Mouse (Mus musculus) testis, postnatal 14 days (tissue): Measurements from ENCODE around the gene P4ha1.
"Not testable (repeated sequence)": the region's sequence is repeated elsewhere in the genome, so short reads cannot be mapped to it uniquely, and the experiment has no call there.

Experiments
- DNase-seq: peaks from one replicate; pipeline ENCODE4 v3.0.0; 2021; ENCODE audit warnings: low spot score

P4ha1 gene

DNA sequence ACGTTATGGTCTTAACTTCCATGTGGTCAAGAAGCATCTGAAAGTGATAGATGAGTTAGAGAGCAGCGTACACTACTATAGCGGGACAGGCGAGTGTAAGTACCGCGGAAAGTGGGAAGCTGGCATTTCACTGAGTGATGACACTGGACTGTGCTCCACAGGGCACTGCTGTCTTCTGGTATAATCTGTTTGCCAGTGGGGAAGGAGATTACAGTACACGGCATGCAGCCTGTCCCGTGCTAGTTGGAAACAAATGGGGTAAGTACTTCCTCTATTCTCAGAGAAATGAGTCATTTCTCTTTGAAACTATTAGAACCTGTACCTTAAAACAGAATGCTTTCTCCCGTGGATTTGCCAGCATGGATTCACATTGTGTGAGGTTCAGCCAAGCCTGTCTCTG, 46.3 kb downstream of the P4ha1 start:
- DNase-seq, result no peak

DNA sequence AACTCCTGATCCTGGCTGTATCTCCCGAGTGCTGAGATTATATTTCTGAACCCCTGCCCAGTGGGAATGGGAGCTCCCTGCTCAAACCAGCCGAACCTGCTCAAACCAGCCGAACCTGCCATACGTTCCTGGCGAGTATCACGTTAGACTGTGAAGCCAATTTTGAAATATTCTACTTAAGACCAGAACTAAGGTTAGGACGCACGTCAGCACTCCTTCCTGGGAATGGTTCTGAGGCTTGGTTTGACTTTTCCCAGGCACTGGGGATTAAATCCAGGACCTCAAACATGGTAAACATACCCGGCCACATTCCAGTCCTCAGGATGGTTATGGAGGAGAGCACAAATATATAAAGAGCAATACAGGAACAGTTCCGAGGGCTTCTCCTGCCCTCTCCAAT, 54.8 kb downstream of the P4ha1 start:
- no peak for DNase-seq

DNA sequence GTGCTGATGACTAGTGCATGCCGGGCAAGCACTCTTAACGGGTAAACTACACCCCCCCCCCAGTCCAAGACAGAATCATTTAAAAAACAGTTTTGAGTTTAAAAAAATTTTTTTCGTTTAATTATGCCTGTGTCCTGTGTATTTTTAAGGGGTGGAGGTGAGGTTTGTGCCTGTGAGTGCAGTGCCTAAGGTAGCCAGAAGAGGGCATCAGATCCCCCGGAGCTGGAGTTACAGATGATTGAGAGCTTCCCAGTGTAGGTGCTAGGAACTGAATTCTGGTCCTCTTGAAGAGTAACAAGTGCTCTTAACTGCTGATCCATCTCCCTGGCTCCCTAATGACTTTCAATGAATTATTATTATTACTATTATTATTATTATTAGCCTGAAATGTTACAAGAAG, 55.6 kb downstream of the P4ha1 start:
- no peak for DNase-seq

DNA sequence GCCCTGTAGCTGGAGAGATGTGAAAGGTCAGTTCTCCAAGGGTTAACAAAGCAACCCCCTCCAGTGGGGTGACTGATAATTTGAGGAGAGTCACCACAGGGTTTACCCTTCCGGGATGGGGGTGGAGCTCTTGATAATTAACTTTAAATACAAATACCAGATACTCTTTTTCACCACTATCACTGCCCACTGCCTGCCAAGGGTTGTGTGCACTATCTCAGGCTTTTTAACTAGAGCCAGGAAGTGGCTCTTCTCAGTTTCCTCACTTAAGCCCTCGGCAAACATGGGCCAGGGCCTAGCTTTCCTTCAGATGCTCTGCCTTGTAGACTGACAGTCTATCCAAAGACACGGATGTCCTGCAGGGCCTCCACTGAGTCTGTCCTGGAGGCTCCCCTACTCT, 56.8 kb downstream of the P4ha1 start:
- DNase-seq, result no peak

DNA sequence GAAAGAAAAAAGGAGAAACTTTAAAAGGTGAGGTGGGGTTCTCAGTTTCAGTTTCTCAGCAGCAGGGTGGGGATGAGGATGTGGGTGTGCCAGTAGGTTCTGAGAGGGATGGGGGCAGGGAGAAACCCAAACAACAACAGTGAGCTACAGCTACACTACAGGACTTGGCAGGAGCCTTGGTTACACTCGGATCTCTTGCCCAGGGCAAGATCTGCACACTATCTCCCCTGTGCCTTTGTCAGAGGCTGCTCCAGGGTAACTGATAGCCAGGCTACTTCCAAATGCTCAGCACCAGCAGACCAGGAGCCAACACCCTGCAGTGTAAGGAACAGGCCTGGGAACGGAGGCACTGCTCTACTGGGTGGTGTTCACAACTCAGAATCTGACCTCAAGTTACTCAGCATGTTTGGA, 57.3 kb downstream of the P4ha1 start:
- no peak for DNase-seq

DNA sequence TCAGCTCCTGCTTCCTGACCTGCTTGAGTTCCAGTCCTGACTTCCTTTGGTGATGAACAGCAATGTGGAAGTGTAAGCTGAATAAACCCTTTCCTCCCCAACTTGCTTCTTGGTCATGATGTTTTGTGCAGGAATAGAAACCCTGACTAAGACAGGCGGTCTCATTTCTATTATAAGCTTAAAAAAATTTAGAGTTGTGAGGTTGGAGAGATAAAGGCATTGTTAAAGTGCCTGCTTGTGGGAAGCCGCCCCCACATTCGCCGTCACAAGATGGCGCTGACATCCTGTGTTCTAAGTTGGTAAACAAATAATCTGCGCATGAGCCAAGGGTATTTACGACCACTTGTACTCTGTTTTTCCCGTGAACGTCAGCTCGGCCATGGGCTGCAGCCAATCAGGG, 58.5 kb downstream of the P4ha1 start:
- not testable (repeated sequence) for DNase-seq

DNA sequence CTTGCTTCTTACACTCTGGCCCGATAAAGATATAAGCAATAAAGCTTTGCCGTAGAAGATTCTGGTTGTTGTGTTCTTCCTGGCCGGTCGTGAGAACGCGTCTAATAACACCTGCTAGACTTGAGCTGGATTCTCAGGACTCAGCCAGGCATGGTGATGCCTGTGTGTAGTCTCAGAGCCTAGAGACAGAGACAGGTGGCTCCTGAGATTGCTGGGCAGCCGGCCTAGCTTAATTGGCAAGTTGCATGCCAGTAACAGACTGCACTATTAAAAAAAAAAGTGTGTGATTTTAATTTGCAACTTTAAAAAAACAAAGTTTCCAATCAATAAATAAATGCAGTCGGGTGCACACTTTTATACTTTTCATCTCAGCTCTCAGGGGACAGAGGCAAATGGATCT, 63.9 kb downstream of the P4ha1 start:
- no peak for DNase-seq

DNA sequence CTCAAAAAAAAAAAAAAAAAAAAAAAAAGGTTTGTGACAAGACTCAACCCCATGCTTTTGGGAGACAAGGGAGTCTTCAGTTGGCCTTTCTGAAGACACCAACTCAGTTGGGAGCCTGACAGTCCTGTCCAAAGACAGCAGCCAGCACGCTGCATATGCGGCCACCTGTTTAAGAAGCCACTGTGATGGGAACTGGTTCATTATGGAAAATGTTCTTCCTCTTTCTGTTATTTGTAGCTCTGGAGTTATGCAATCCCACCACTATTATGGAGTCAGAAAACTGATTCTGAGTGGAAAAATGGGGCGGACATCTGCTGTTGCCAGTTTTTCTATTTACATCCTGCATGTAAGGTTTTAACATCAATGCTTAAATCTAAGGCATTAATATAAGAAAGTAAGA, 66.6 kb downstream of the P4ha1 start:
- DNase-seq, result no peak

DNA sequence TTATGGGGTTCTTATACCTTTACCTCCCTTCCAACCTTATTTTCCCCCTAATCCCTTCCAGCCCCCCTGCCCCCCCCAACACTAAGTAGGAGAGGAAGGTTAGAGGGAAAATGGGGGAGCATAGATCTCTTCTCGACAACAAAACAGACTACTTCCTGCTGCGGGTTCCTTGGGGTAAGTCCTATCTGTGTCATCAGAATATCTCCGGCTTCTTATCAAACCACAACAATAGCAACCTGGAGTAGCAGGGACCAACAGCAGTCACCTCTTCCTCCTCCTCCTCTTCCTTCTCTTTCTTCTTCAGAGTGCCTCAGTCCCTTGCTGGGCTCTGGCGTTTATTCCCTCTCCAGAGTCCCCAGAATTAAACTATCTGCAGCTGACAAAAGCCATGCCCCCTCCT, 68.8 kb downstream of the P4ha1 start:
- DNase-seq, result no peak

DNA sequence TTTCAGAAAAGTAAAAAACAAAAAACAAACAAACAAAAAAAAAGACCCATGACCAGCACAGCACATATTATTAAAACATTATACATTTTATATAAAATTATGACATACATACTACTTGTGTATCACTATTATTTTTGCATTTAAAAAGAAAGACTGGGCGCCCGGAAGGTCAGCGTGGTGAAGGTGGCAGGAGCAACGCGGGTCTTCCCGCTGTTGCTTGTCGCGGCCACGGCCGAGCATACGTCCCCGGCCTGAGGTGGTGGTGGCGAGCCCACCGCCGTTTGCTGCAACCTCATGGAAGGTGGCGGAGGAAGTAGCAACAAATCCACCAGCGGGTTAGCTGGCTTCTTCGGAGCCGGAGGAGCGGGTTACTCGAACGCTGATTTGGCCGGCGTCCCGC, 72.4 kb downstream of the P4ha1 start, which contains the start of gene Gm10273:
Gene Gm10273 (plus strand): TSS at position 172 of the 400 bp plus-strand sequence.
- not testable (repeated sequence) for DNase-seq

DNA sequence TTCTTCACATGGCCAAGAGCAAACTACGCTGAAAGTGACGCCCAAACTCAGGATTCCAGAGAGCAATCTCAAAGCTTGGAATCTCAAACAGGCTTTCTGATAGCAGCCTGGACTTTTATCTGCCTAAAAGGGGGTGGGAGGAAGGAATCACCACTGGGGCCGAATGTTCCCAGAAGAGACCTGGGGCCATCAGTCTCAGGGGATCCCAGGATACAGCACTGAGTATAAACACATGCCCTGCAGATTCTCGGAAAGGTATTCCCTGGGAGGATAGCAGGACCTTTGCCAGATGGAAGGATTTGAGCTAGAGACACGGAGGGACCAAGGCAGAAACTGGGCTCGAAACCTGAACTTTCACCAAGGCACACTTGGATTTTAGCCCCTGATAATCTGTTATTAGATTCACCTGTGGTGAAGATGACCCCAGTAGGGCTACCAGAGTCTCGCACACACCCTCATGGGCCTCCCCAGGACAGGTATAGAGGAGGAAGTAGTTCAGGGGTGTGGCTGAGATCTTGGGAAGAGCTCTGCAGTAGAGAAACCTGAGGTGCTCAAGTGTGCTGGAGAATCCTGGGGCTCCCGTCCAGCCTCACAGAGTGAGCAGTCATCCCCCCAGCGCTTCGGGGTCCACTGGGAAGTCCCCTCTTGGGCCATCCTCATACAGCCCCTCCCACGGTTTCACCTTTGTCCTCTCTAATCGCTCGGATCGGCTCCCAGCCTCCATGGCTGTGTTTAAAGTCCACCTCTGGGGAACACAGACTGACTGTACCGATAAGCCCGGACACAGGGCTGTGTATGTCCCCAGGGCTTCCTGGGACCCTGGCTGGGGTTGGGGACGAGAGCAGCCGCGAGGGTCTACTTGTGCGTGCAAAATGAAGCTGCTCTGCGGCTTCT, 80.0 kb downstream of the P4ha1 start, which contains the start of gene Pla2g12b:
Gene Pla2g12b (plus strand): TSS at position 762 of the 894 bp plus-strand sequence.
- no peak for DNase-seq

DNA sequence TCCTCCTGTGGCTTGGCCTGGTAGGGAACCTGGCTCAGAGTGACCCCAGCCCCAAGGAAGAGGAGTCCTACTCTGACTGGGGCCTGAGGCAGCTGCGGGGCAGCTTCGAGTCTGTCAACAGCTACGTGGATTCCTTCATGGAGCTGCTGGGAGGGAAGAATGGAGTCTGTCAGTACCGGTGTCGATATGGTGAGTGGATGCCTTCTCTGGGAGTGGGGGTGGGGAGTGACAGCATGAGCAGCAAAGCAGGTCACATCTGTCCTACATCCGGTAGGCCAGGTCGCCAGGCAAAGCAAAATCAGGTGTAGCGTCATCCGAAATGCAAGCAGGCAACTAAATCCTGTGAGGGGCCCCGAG, 80.7 kb downstream of the P4ha1 start:
- no peak for DNase-seq

DNA sequence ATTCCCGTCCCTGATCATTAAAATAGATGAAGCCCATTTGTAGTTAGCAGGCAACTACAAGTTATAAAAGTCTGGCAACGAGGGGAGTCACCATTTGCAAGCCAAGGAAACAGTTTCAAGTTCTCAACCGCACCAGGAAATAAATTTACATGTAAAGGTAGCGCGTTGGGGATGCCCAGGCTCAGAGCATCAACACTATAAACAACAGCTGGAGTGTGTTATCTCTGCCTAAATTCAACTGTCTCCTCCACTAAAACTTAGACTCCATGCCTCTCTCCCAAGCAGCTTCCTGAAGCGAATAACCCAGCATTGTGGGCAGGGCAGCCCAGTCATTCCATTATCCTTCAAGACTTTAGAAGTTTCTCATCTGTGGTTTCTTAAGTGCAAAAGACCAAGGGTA, 85.4 kb downstream of the P4ha1 start:
- no peak for DNase-seq

DNA sequence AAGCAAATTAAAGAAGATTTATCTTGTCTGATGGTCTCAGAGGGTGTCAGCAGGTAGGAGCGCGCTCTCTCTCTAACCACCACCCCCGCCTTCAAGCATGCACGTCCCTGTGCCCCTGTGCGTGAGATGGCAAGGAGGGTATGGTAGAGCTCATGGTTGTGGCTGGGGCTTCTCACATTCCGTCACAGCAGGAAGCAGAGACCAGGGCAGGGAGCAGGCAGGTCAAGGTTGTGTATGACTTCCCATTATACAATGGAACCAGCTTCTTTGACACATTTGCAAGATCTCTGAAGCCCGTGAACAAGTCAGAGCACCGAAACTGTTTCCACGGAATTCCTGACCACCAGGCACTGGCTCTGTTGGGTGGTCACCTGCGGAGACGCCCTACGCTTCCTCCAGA, 87.2 kb downstream of the P4ha1 start:
- no peak for DNase-seq

DNA sequence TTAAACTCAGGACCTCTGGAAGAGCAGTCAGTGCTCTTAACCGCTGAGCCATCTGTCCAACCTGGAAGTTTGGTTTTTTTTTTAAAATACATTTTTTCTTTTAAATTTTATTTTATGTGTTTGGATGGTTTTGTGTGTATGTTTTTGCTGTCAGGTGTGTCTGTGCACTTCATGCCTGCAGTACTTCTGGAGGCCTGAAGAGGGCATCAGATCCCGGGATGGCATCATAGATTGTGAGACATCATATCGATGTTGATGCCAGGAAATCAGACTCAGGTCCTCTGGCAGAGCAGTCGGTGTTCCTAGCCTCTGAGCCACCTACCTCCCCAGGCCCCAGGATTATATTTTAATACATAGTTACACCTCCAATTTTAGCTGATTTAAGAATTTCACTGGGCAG, 90.6 kb downstream of the P4ha1 start:
- no peak for DNase-seq

DNA sequence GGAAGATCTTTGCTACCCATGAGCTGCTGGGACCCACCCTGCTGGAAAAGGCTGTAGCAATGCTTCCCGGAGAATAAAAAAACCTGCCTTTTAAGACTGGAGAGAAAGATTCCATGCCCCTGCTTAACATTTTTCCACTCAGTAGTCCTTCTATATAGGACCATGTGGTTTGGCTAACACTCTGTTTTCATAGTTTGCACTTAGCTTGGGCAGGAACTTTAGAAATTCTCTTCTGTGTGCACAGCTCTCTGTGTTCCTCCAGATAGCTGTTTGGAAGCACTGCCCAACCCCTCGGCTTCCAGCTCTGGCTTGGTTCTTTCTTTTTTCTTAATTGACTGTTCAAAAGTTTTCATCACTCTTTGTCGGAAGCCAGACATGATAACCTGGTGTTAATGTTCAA, 93.5 kb downstream of the P4ha1 start:
- no peak for DNase-seq

DNA sequence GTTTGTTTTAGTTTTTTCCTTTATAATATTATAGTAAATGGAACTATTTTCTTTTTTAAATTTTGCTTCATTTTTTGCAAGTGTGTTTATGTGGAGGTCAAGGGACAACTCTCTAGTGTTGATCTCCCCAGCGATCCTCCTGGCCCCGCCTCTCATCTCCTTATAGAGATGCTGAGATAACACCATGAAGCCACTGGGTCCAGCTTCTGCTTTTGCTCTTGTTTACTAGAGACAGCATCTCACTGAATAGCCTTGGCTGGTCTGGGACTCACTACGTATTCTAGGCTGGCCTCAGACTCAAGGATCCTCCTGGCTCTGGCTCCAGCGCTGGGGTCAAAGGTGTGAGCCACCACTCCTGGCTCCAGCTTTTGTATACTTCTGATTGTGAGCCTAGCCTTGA, 96.4 kb downstream of the P4ha1 start:
- no peak for DNase-seq
